Mouse (Mus musculus) cerebellum, postnatal 25 days (tissue): ENCODE results near the gene Reck.

Experiments
- DNase-seq, 2 experiments: peaks; one replicate each; pipeline ENCODE4 v3.0.0; 2021; ENCODE audit warnings: mixed read lengths in 2 of 2

Gene Reck

GRCm38 (mm10) chr4:43970393-43971330 is 95.3 kb downstream of the Reck start:
- DNase-seq = no peak

GRCm38 (mm10) chr4:43971541-43972136 is 96.3 kb downstream of the Reck start:
- no peak for DNase-seq

- DNase-seq = no peak
Measured at GRCm38 (mm10) chr4:43972137-43972591, 96.8 kb downstream of the Reck start.

GRCm38 (mm10) chr4:43973526-43973981 is 98.2 kb downstream of the Reck start:
- DNase-seq = peak; percentile 15 to 42

- DNase-seq = no peak
Measured at GRCm38 (mm10) chr4:43974914-43975616, 99.7 kb downstream of the Reck start.

- no peak for DNase-seq
Measured at GRCm38 (mm10) chr4:43976223-43976740, 101.0 kb downstream of the Reck start.

- no peak for DNase-seq
Measured at GRCm38 (mm10) chr4:43978521-43979443, 103.5 kb downstream of the Reck start.

- peak; percentile 91 to 95 for DNase-seq
Measured at GRCm38 (mm10) chr4:43979746-43980145, 104.4 kb downstream of the Reck start.

GRCm38 (mm10) chr4:43980236-43980635 is 104.9 kb downstream of the Reck start:
- no peak for DNase-seq

GRCm38 (mm10) chr4:43980846-43981245 is 105.5 kb downstream of the Reck start:
- no peak for DNase-seq

- no peak for DNase-seq
Measured at GRCm38 (mm10) chr4:43981251-43981650, 105.9 kb downstream of the Reck start.

- DNase-seq = peak; percentile 91 to 95
Measured at GRCm38 (mm10) chr4:43982053-43982732, 106.9 kb downstream of the Reck start.

- DNase-seq = no peak
Measured at GRCm38 (mm10) chr4:43983181-43983580, 107.9 kb downstream of the Reck start, which contains the start of gene Ccin. TSS of gene Ccin (plus strand) at chr4:43983483.

- no peak for DNase-seq
Measured at GRCm38 (mm10) chr4:43983756-43984155, 108.4 kb downstream of the Reck start.

- DNase-seq = no peak
Measured at GRCm38 (mm10) chr4:43984326-43984725, 109.0 kb downstream of the Reck start.

- peak in 1 of 2 experiments; percentile 0 for DNase-seq
Measured at GRCm38 (mm10) chr4:43988976-43989375, 113.6 kb downstream of the Reck start.

- DNase-seq = peak in 1 of 2 experiments; percentile 0
Measured at GRCm38 (mm10) chr4:43993072-43993471, 117.7 kb downstream of the Reck start.

GRCm38 (mm10) chr4:43994342-43994741 is 119.0 kb downstream of the Reck start:
- no peak for DNase-seq
